Mouse (Mus musculus) limb, embryonic 11.5 days (tissue): ENCODE data around the gene Nap1l1. TPM values are rescaled to one million over a fixed set of nuclear protein-coding genes. Genes with fewer than 3 reads are reported as not detected.

Experiments used
- ATAC-seq: fragments of 200-750 bp; cut with Nextera tagmentation; 2 replicates; pipeline ENCODE4 v1.8.0; 2017; ENCODE audit warnings: low read depth; ENCODE audit not compliant: insufficient number of reproducible peaks, low FRiP score, low TSS enrichment
- DNase-seq: peaks from one replicate; pipeline ENCODE4 v3.0.0-alpha.2; 2015; ENCODE audit warnings: low spot score
- H3K27ac ChIP-seq: fragments of 300-500 bp; sonication (generic); replicated peaks from 2 replicates; pipeline ENCODE4 v1.5.1; 2014; ENCODE audit warnings: low read depth, mild to moderate bottlenecking, low read length
- H3K27me3 ChIP-seq: fragments of 300-500 bp; sonication (generic); 2 replicates; pipeline ENCODE4 v1.6.1; 2014; ENCODE audit warnings: mild to moderate bottlenecking, low read length, mixed read lengths; ENCODE audit not compliant: control insufficient read depth, insufficient read depth
- H3K36me3 ChIP-seq: fragments of 300-500 bp; sonication (generic); 2 replicates; pipeline ENCODE4 v1.6.1; 2014; ENCODE audit warnings: mild to moderate bottlenecking, low read length, moderate library complexity, mixed read lengths; ENCODE audit not compliant: control insufficient read depth, insufficient read depth
- H3K4me1 ChIP-seq: fragments of 300-500 bp; sonication (generic); 2 replicates; pipeline ENCODE4 v1.6.1; 2014; ENCODE audit warnings: low read length, mixed read lengths; ENCODE audit not compliant: control insufficient read depth, insufficient read depth
- H3K4me2 ChIP-seq: fragments of 300-500 bp; sonication (generic); 2 replicates; pipeline ENCODE4 v1.6.1; 2014; ENCODE audit warnings: low read depth, mild to moderate bottlenecking, moderate library complexity; ENCODE audit not compliant: severe bottlenecking
- H3K4me3 ChIP-seq: fragments of 300-500 bp; sonication (generic); 2 replicates; pipeline ENCODE4 v1.5.1; 2014; ENCODE audit warnings: low read depth, low read length
- H3K9ac ChIP-seq: fragments of 300-500 bp; sonication (generic); 2 replicates; pipeline ENCODE4 v1.6.1; 2014; ENCODE audit warnings: mild to moderate bottlenecking, low read length
- H3K9me3 ChIP-seq: fragments of 300-500 bp; sonication (generic); 2 replicates; pipeline ENCODE4 v1.6.1; 2016; ENCODE audit warnings: low read length; ENCODE audit not compliant: control insufficient read depth
- WGBS: fragments of 180-500 bp; shearing (Covaris S2); extraction: QIAGEN DNeasy Blood & Tissue Kit; methylation state at CpG from one replicate; pipeline ENCODE4 v1.1.7; 2014; 5-methylcytosine and 5-hydroxymethylcytosine counted together
- polyA plus RNA-seq: library from polyadenylated mRNA; unstranded; fragments of >200 nt; fragmentation: Nextera tagmentation; extraction: Ambion mirVana; gene quantifications from 2 replicates; pipeline ENCODE4 v1.2.1, GENCODE M21; 2014

The Nap1l1 gene
- polyA plus RNA-seq, 1 experiment from 2014 or later, result 416 TPM

DNA sequence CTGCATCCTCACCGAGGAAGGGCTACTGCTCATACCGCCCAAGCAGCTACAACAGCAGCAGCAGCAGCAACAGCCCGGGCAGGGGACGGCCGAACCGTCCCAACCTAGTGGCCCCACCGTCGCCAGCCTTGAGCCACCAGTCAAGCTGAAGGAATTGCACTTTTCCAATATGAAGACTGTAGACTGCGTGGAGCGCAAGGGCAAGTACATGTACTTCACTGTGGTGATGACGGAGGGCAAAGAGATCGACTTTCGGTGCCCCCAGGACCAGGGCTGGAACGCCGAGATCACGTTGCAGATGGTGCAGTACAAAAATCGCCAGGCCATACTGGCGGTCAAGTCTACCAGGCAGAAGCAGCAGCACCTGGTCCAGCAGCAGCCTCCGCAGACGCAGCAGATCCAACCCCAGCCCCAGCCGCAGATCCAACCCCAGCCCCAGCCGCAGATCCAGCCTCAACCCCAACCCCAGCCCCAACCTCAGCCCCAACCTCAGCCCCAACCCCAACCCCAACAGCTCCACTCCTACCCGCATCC lies 34.0 kb downstream of the Nap1l1 start:
- DNase-seq (no peak), ATAC-seq (peak; percentile 20)
- peak overlapping the region; percentile 77 for H3K4me2 ChIP-seq
- no peaks in the 10 kb centered on the region for H3K36me3 ChIP-seq
- H3K9ac ChIP-seq, result peak overlapping the region; percentile 93
- peak overlapping the region; percentile 94 for H3K27ac ChIP-seq
- no peaks in the 10 kb centered on the region for H3K27me3 ChIP-seq
- peaks cover 18% of the 10 kb centered on the region for H3K4me1 ChIP-seq
- WGBS, result 0% methylated on average over 21 of the region's 23 CpGs
- H3K4me3 ChIP-seq, result peak overlapping the region; percentile 88
- H3K9me3 ChIP-seq, result no peaks in the 10 kb centered on the region

DNA sequence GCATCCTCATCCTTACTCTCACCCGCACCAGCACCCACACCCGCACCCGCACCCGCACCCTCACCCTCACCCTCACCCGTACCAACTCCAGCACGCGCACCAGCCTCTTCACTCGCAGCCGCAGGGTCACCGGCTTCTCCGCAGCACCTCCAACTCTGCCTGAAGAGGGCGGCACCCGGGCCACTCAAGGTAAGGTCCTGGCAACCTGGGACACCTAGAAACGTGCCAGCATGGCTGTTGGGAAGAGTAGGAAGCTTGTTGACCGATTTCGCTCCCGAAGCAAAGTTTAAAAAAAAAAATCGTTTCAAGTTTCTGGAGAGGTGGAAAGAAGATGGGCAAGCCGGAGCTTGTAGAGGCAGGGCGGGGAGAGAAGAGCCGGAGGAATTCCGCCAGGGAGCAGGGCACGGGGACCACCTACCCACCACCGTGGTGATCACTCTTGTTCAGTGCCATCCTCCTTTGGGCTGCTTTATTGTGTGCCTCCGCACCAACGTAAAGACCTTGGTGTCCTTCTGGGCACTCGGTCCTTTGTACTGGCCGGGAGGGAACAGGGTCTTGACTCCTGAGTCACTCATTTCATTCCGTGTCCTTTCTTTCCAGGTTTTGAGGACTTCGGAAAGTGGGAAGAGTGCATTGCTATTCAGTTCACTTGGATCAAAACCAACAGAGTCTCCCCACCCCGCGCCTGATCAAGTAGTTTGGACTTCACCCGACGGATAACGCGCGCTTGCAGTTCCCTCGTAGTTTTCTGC lies 34.6 kb downstream of the Nap1l1 start:
- Histone ChIP-seq H3K36me3 (no peaks in the 10 kb centered on the region), H3K27me3 (no peaks in the 10 kb centered on the region), H3K4me3 (peak overlapping the region; percentile 88), H3K4me1 (peaks cover 18% of the 10 kb centered on the region), H3K9me3 (no peaks in the 10 kb centered on the region), H3K27ac (peak overlapping the region; percentile 94), H3K9ac (peak overlapping the region; percentile 93), H3K4me2 (peak overlapping the region; percentile 77)
- peak; percentile 8; the same call in 1 of the 2 replicates for ATAC-seq
- peak; percentile 78 for DNase-seq
- WGBS, result under 1% methylated on average over 38 of the region's 38 CpGs

DNA sequence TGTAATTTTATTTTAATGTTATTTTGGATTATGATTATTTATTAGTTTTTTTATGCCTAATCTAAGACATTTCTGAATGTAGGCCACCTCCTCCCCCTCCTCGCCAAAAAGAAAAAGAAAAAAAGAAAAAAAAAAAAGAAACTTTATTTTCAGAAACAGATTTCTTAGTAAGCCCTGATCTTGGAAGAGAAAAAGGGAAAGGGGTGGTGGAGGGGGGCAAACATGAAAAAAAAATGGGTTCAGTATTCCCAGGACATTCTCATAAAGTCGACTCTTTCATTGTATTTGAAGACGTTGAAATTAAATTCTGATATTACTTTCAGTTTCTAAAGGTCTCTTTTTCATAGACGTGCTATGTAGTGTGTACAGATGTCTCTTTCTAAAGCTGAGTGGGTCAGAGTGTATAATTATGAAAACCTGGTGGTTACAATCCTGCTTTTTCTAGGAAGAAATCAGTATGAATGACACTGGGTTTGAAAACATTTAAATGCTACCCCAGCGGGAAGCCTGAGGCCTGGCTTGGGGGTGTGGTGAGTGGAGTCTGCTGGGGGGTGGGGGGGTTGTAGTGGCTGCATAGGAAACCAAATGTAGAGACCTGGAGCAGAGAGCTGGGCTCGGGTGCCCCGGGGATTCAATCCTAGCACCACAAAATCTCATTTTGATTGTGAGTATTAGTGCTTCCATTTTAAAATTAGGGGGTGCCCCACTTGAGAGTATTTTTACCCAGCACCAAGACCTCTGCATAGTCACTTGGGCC lies 35.5 kb downstream of the Nap1l1 start:
- H3K4me2 ChIP-seq, result peak overlapping the region; percentile 77
- peak overlapping the region; percentile 88 for H3K4me3 ChIP-seq
- no peak for DNase-seq
- peak overlapping the region; percentile 93 for H3K9ac ChIP-seq
- no peaks in the 10 kb centered on the region for H3K36me3 ChIP-seq
- H3K9me3 ChIP-seq, result no peaks in the 10 kb centered on the region
- ATAC-seq, result no peak
- WGBS, result 8% methylated on average over 7 of the region's 7 CpGs
- no peak overlapping the region for H3K27ac ChIP-seq
- no peaks in the 10 kb centered on the region for H3K27me3 ChIP-seq
- H3K4me1 ChIP-seq, result peaks cover 17% of the 10 kb centered on the region

DNA sequence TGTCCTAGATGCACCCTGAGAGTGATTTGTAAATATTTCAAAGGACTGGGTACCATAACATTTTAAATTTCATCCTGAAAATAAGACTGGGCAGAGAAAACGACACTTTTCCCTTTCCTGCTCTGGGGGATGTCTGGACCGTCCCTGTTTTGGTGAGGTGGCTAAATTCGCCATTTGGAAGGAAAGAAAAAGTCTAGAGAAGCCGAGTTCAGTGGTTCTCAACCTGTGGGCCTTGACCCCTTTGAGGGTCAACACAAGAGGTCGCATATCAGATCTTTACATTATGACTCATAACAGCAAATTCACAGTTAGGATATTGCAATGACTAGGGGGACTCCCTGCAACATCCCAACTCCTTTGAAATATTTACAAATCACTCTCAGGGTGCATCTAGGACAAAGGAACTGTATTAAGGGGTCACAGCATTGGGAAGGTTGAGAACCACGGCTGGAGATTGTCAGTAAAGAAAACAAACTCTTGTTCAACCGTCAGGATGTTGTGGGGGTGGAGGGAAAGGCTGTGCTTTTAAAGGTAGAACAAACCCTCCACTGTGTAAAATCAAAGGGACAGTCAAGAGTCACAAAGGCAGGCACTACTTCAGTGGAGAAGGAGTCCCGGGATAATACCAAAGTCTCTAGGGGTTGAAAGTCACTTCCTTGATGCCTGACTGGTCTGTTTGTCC lies 36.2 kb downstream of the Nap1l1 start:
- Histone ChIP-seq H3K4me2 (peak overlapping the region; percentile 77), H3K9ac (no peak overlapping the region), H3K36me3 (no peaks in the 10 kb centered on the region), H3K9me3 (no peaks in the 10 kb centered on the region), H3K27ac (no peak overlapping the region), H3K27me3 (no peaks in the 10 kb centered on the region), H3K4me3 (no peak overlapping the region), H3K4me1 (0 out of 2 replicates have a peak, but pooled peaks cover 13% of the 10 kb centered on the region)
- no peak for ATAC-seq
- DNase-seq, result no peak
- 32% methylated on average over 8 of the region's 8 CpGs for WGBS

DNA sequence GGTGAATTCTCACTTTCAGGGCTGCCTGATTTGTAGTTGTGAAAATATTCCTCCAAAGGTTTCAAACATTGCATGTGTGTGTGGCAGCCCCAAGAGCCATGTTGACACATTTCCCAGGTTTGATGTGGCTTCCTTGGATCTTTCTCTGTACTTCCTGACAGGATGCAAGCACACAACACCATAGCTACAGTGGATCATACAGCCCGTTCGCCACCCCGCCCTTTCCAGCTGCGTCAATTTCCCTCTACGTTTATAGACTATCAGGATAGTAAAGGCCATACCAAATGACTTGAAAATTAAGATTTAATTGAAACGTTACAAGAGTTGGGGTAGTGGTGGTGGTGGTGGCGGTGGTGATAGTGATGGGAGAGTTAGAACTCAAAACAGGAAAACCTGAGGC lies 37.0 kb downstream of the Nap1l1 start:
- ATAC-seq, result no peak
- Histone ChIP-seq H3K4me3 (no peak overlapping the region), H3K9me3 (no peaks in the 10 kb centered on the region), H3K9ac (no peak overlapping the region), H3K4me1 (0 out of 2 replicates have a peak, but pooled peaks cover 13% of the 10 kb centered on the region), H3K4me2 (no peak overlapping the region), H3K36me3 (no peaks in the 10 kb centered on the region), H3K27me3 (no peaks in the 10 kb centered on the region), H3K27ac (no peak overlapping the region)
- DNase-seq, result no peak
- 76% methylated on average over 7 of the region's 7 CpGs for WGBS

DNA sequence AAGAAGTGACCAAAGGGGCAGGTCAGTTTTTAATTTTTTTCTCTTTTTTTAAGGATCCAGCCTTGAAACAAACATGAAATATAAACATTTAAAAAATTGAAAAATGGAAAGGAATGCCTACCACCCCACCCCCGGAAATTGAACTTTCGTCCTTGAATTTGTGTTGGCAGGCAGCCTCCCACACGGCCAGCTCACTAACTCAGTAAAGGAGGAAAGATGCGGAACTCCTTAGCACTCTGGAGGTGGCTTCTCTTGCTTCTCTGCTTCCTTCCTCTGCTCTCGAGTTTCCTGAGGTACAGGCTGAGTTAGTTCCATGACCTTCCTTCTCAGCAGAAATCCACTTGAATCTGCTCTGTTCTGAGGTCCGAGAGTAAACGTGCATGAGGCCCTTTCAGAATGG lies 37.8 kb downstream of the Nap1l1 start:
- Histone ChIP-seq H3K4me2 (no peak overlapping the region), H3K36me3 (no peaks in the 10 kb centered on the region), H3K9ac (no peak overlapping the region), H3K4me1 (0 out of 2 replicates have a peak, but pooled peaks cover 8% of the 10 kb centered on the region), H3K27ac (no peak overlapping the region), H3K27me3 (no peaks in the 10 kb centered on the region), H3K9me3 (no peaks in the 10 kb centered on the region), H3K4me3 (no peak overlapping the region)
- WGBS, result 65% methylated on average over 7 of the region's 7 CpGs
- ATAC-seq (no peak), DNase-seq (no peak)

DNA sequence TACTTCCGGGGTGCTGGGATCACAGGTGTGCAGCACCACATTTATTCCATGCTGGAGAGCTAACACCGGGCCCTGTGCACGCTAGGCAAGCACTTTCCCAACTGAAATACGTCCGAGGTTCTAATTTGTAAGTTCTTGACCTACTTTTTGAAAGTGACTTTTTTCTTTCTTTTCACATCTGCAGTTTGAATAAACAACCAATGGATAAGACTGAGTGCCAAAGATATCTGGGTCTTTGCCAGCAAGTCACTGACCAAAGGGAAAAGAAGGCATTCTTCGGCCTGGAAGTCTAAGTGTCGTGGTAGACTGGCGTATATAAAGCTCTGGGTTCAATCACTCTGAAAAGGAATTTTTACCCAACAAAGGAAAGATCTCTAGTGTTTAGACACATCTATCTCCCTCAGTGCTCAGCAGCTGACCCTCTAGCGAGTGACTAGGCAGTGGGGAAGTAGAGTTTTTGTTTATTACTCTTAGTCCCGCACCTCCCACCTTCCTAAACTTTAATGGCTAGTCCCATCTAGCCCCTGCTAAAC lies 39.1 kb downstream of the Nap1l1 start:
- no peak overlapping the region for H3K27ac ChIP-seq
- ATAC-seq (no peak), DNase-seq (no peak)
- H3K36me3 ChIP-seq, result no peaks in the 10 kb centered on the region
- no peaks in the 10 kb centered on the region for H3K27me3 ChIP-seq
- H3K4me3 ChIP-seq, result no peak overlapping the region
- H3K9me3 ChIP-seq, result no peaks in the 10 kb centered on the region
- 86% methylated on average over 10 of the region's 10 CpGs for WGBS
- no peak overlapping the region for H3K4me2 ChIP-seq
- H3K4me1 ChIP-seq, result peaks cover 18% of the 10 kb centered on the region
- no peak overlapping the region for H3K9ac ChIP-seq
